Mouse (Mus musculus) hindbrain, embryonic 11.5 days (tissue): ENCODE data around the gene H2-DMb1. TPM values are rescaled to one million over a fixed set of nuclear protein-coding genes. Genes with fewer than 3 reads are reported as not detected.

Experiments used
- ATAC-seq: fragments of 200-750 bp; cut with Nextera tagmentation; 2 replicates; pipeline ENCODE4 v1.8.0; 2017; ENCODE audit warnings: mild to moderate bottlenecking, moderate TSS enrichment, moderate library complexity; ENCODE audit not compliant: low FRiP score
- DNase-seq: peaks from one replicate; pipeline ENCODE4 v3.0.0-alpha.2; 2015; ENCODE audit warnings: low spot score
- H3K27ac ChIP-seq: fragments of 300-500 bp; sonication (generic); 2 replicates; pipeline ENCODE4 v1.5.1; 2014; ENCODE audit warnings: mild to moderate bottlenecking, low read depth, low read length
- H3K27me3 ChIP-seq: fragments of 300-500 bp; sonication (generic); 2 replicates; pipeline ENCODE4 v1.6.1; 2014; ENCODE audit warnings: mild to moderate bottlenecking, low read length, moderate library complexity, mixed read lengths; ENCODE audit not compliant: control insufficient read depth, insufficient read depth
- H3K36me3 ChIP-seq: fragments of 300-500 bp; sonication (generic); 2 replicates; pipeline ENCODE4 v1.6.1; 2014; ENCODE audit warnings: mild to moderate bottlenecking, low read length, moderate library complexity, mixed read lengths; ENCODE audit not compliant: control insufficient read depth, insufficient read depth
- H3K4me1 ChIP-seq: fragments of 300-500 bp; sonication (generic); replicated peaks from 2 replicates; pipeline ENCODE4 v1.6.1; 2014; ENCODE audit warnings: low read length, mixed read lengths; ENCODE audit not compliant: control insufficient read depth, insufficient read depth
- H3K4me2 ChIP-seq: fragments of 300-500 bp; sonication (generic); replicated peaks from 2 replicates; pipeline ENCODE4 v1.6.1; 2014; ENCODE audit warnings: mild to moderate bottlenecking, low read depth, low read length
- H3K4me3 ChIP-seq: fragments of 300-500 bp; sonication (generic); 2 replicates; pipeline ENCODE4 v1.5.1; 2014; ENCODE audit warnings: low read depth, low read length
- H3K9ac ChIP-seq: fragments of 300-500 bp; sonication (generic); 2 replicates; pipeline ENCODE4 v1.6.1; 2014; ENCODE audit warnings: low read depth, low read length
- H3K9me3 ChIP-seq: fragments of 300-500 bp; sonication (generic); 2 replicates; pipeline ENCODE4 v1.6.1; 2016; ENCODE audit warnings: low read length; ENCODE audit not compliant: control insufficient read depth
- WGBS: fragments of 180-500 bp; shearing (Covaris S2); extraction: QIAGEN DNeasy Blood & Tissue Kit; methylation state at CpG from one replicate; pipeline ENCODE4 v1.1.7; 2014; 5-methylcytosine and 5-hydroxymethylcytosine counted together
- polyA plus RNA-seq: library from polyadenylated mRNA; unstranded; fragments of >200 nt; fragmentation: Nextera tagmentation; extraction: Ambion mirVana; gene quantifications from 2 replicates; pipeline ENCODE4 v1.2.1, GENCODE M21; 2014

The H2-DMb1 gene
- polyA plus RNA-seq: 0.29 and 0.94 TPM in 2 replicates

DNA sequence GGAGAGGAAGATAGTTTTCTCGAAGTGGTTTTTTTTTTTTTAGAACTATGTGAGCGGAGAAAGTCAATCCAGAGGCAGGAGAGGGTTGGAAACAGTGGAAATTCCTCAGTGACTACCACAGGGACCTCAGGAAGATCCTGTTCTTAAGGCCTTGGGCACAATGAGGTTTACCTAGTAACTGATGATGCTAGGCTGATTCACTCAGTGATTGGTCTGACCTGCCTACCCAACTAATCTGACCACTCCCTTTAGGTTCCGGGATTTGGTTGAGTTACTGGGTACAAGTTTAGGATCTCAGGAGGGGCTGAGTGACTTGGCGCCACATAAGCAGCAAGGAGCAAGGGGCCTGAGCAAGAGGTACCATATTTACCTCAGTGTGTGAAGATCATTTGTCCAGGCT is at the start of gene H2-DMb1:
H2-DMb1 (plus strand) TSS at position 150 of the 400 bp plus-strand sequence.
- Histone ChIP-seq H3K36me3 (no peaks in the 10 kb centered on the region), H3K9ac (no peak within 1 kb of the TSS), H3K27me3 (no peaks in the 10 kb centered on the region), H3K9me3 (no peaks in the 10 kb centered on the region), H3K4me1 (no peaks in the 10 kb centered on the region), H3K4me2 (no peak within 1 kb of the TSS), H3K4me3 (no peak within 1 kb of the TSS), H3K27ac (no peak within 1 kb of the TSS)
- ATAC-seq (no peak), DNase-seq (no peak)
- 75% methylated on average over 4 of the region's 4 CpGs for WGBS

DNA sequence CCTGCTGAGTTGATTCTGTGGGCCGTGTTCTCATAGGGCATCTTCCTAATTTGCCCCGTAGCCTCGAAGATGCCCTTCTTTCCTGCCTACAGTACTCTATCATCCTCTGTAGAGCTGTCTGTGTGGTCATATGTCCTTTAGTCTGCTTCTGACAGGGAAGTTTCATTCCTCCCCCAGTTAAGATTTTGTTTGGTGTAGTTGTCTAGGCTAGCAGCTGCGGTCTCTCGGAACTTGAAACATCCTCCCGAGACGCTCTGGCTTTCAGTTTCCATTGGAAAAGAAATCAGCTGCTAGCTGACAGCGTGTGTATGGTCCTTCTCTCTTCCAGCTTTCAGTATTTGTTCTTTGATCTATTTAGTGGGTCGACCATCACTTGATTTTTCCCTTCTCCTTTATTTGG is 48.1 kb upstream of the H2-DMb1 start:
- WGBS: 88% methylated on average over 9 of the region's 9 CpGs
- Histone ChIP-seq H3K36me3 (no peaks in the 10 kb centered on the region), H3K27ac (no peak overlapping the region), H3K4me1 (no peaks in the 10 kb centered on the region), H3K9ac (no peak overlapping the region), H3K4me3 (no peak overlapping the region), H3K27me3 (no peaks in the 10 kb centered on the region), H3K4me2 (no peak overlapping the region), H3K9me3 (no peaks in the 10 kb centered on the region)
- DNase-seq (no peak), ATAC-seq (no peak)

DNA sequence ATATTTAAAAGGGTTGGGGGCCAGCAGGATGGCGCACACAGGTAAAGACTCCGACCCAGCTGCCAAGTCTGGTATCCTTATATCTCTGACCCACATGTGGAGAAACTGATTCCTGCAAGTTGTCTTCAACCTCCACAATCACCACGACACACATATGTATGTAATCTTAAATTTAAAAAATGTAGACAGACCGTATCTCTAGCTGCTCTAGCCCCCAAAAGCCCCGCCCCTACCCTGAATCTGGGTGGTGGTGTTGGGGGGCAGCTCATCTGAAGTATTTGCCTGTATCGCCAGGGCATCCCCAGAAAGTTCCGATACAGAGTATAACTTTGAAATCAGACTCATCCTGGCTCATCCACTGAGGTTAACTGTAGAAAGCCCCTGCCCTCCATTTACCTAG is 46.3 kb upstream of the H2-DMb1 start:
- Histone ChIP-seq H3K9me3 (no peaks in the 10 kb centered on the region), H3K36me3 (peaks cover 1% of the 10 kb centered on the region; the same call in 1 of the 2 replicates), H3K27me3 (no peaks in the 10 kb centered on the region), H3K9ac (no peak overlapping the region), H3K27ac (no peak overlapping the region), H3K4me2 (no peak overlapping the region), H3K4me1 (no peaks in the 10 kb centered on the region), H3K4me3 (no peak overlapping the region)
- ATAC-seq (no peak), DNase-seq (no peak)
- 88% methylated on average over 7 of the region's 7 CpGs for WGBS

DNA sequence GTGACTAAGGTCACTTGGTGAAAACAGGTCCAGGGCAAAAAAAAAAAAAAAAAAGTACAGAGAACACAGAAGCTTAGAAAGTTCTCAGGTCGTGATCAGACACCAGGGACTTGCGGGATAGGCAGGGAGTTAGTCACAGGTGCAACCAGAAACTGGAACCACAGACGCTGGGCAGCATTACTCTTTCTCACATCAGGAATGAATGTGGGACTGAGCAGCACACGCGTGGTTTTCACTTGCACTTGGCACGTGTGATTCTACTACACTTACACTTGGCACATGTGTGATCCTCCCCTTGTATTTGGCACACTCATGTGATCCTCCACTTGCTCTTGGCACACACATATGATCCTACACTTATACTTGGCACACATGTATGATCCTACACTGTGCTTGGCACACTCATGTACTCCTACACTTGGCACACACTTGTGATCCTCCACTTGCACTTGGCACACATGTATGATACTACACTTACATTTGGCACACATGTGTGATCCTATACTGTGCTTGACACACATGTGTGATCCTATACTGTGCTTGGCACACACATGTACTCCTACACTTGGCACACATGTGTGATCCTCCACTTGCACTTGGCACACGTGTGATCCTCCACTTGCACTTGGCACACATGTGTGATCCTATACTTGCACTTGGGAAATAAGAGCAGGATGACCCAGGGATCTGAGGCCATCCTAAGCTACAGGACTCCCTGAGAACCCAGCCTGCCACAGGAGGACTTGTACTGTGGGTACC is 45.6 kb upstream of the H2-DMb1 start:
- H3K4me1 ChIP-seq: no peaks in the 10 kb centered on the region
- no peak for DNase-seq
- peaks cover 7% of the 10 kb centered on the region; the same call in 1 of the 2 replicates for H3K36me3 ChIP-seq
- no peak overlapping the region for H3K27ac ChIP-seq
- H3K4me2 ChIP-seq: no peak overlapping the region
- no peaks in the 10 kb centered on the region for H3K9me3 ChIP-seq
- whole genome bisulfite sequencing: 91% methylated on average over 7 of the region's 7 CpGs
- H3K9ac ChIP-seq: no peak overlapping the region
- no peak overlapping the region for H3K4me3 ChIP-seq
- ATAC-seq: no peak
- H3K27me3 ChIP-seq: no peaks in the 10 kb centered on the region

DNA sequence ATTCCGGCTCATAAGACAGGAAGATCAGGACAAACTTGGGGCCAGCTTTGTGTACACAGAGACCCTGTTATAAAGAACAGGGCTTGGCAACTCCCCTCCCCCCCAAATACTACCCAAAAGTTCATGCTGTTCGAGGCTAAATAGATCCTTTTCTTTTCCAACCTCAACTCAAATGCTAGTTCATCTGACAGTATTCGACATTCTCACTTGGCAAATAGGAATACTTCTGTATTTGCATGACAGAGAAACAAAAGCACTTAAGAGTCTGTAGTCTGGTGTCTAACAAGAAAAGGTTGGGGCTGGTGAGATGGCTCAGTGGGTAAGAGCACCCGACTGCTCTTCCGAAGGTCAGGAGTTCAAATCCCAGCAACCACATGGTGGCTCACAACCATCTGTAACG is 44.4 kb upstream of the H2-DMb1 start:
- no peak overlapping the region for H3K9ac ChIP-seq
- no peaks in the 10 kb centered on the region for H3K27me3 ChIP-seq
- DNase-seq (no peak), ATAC-seq (no peak)
- peaks cover 19% of the 10 kb centered on the region for H3K36me3 ChIP-seq
- H3K9me3 ChIP-seq: no peaks in the 10 kb centered on the region
- no peak overlapping the region for H3K4me3 ChIP-seq
- no peak overlapping the region for H3K4me2 ChIP-seq
- 87% methylated on average over 5 of the region's 6 CpGs for WGBS
- H3K4me1 ChIP-seq: no peaks in the 10 kb centered on the region
- H3K27ac ChIP-seq: no peak overlapping the region

DNA sequence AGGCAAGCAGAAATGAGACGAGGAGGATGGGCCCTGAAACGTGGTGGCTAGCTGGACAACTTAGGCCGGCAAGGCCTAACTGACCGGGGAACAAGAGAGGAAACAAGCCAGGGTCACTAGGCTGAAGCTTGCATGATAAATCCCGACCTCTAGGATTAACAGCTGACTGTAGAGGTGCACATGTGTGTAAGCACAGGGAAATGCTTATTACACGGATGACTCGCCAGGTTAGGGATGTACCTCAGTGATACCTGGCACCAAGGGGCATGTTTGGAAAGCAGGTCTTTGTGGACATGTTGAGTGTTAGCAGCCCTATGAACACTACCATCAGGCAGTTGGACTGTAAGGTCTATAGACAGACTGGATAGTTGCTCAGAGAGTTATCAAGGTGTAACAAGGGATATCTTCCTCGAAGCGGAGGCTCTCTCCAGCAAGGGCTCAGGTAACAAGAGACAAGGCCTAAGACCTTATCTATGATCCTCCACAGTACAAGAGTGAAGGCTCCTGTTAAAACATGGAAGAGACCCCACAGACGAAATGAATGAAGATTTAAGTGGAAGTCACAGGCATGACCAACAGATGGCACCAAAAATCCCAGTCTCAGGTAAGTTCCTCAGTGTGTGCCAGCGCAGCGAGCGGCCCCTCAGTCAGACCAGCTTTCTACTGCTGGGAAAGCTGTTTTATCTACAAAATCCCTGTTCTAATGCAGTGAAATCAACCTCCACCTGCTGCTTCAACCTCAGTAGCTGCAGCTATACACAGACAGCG is 43.6 kb upstream of the H2-DMb1 start:
- Histone ChIP-seq H3K9me3 (no peaks in the 10 kb centered on the region), H3K27me3 (no peaks in the 10 kb centered on the region), H3K9ac (no peak overlapping the region), H3K4me2 (no peak overlapping the region), H3K27ac (no peak overlapping the region), H3K4me3 (no peak overlapping the region), H3K36me3 (peaks cover 25% of the 10 kb centered on the region), H3K4me1 (no peaks in the 10 kb centered on the region)
- DNase-seq (no peak), ATAC-seq (no peak)
- 83% methylated on average over 14 of the region's 14 CpGs for WGBS

DNA sequence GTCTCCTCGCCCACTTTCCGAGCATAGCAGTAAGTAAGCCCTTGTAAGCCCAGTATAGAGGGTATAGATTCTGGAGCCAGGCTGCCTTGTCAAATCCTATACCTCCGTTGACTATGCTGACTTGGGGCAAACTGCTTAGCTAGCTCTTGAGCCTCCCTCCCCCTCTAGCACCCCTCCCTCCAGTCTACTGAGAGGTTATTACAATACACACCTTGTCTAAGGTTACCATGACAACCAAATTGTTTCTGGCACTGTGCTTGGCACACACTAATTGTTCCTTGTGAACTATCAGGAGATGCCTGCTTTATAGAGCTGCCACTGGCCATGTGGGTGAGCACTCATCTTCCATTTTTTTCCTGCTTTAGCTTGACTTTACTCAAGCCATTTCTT is 43.1 kb upstream of the H2-DMb1 start:
- 77% methylated on average over 3 of the region's 3 CpGs for WGBS
- 0 out of 2 replicates have a peak, but pooled peaks have one; percentile 27 for ATAC-seq
- Histone ChIP-seq H3K4me3 (no peak overlapping the region), H3K27ac (no peak overlapping the region), H3K4me2 (no peak overlapping the region), H3K4me1 (no peaks in the 10 kb centered on the region), H3K36me3 (peaks cover 28% of the 10 kb centered on the region), H3K9ac (no peak overlapping the region), H3K27me3 (no peaks in the 10 kb centered on the region), H3K9me3 (no peaks in the 10 kb centered on the region)
- DNase-seq: peak; percentile 28

DNA sequence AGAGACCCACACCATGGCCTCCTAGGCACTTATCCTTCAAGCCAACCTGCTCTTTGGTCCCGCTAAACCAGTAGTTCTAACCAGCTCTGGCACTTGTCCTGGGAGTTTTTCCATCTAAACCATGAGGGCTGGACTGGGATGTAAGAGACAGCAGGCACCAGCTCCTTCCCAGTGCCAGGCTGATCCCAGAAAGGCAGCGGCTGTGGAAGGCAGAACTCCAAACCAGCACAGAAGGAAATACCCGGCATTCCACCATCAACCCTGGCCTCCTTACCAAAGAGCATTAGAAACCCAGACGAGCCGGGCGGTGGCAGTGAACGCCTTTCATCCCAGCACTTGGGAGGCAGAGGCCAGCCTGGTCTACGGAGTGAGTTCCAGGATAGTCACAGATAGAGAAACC is 42.6 kb upstream of the H2-DMb1 start:
- H3K27ac ChIP-seq: no peak overlapping the region
- H3K36me3 ChIP-seq: peaks cover 32% of the 10 kb centered on the region
- no peak overlapping the region for H3K4me2 ChIP-seq
- H3K4me3 ChIP-seq: no peak overlapping the region
- H3K27me3 ChIP-seq: no peaks in the 10 kb centered on the region
- 64% methylated on average over 8 of the region's 8 CpGs for WGBS
- H3K9me3 ChIP-seq: no peaks in the 10 kb centered on the region
- ATAC-seq: no peak
- DNase-seq: no peak
- H3K9ac ChIP-seq: no peak overlapping the region
- no peaks in the 10 kb centered on the region for H3K4me1 ChIP-seq

DNA sequence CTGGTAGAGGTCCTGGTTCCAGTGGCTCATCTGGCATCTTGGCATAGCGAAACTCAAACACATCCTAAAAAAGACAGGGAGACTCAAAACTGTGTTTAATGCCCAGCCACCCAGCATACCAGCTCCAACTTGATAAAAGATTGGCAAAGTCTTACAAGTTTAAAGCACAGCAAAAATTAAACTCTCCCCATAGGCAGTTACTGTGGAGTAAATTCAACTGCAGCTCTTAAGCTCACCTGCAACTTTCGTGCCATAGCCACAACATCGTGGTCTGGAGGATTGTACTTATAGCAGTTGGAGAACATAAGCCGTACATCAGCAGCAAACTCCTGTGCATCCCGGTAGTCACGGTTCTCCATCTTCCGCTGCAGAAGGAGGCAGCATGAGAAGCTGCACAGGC is 38.8 kb upstream of the H2-DMb1 start:
- Histone ChIP-seq H3K9ac (no peak overlapping the region), H3K9me3 (no peaks in the 10 kb centered on the region), H3K36me3 (peaks cover 43% of the 10 kb centered on the region), H3K4me3 (no peak overlapping the region), H3K27me3 (no peaks in the 10 kb centered on the region), H3K27ac (no peak overlapping the region), H3K4me2 (no peak overlapping the region), H3K4me1 (peaks cover 7% of the 10 kb centered on the region)
- ATAC-seq: no peak
- 96% methylated on average over 7 of the region's 7 CpGs for WGBS
- DNase-seq: no peak
